8 mouse cellular contexts compared by ENCODE assay signal in genomic region chr11:84879007-84879771, GRCm38 (mm10). TPM values are rescaled to one million over a fixed set of nuclear protein-coding genes. Genes with fewer than 3 reads are reported as not detected.
DNase-seq lines count a peak whose midpoint lies in the region; ATAC-seq and TF ChIP-seq lines count a peak whose summit lies in the region.

No protein-coding gene starts in this region.

- H3K27me3 ChIP-seq in heart, postnatal 0 days (ENCODE audit: control insufficient read depth, insufficient read depth, low read length) = no peaks in the 10 kb centered on the region
- no peaks in the 10 kb centered on the region for H3K27me3 ChIP-seq in MEL (ENCODE audit: control insufficient read depth in 1 of 2, insufficient read depth in 2 of 2, low read length in 2 of 2)
- no peaks in the 10 kb centered on the region for H3K27me3 ChIP-seq in hindbrain, embryonic 10.5 days (ENCODE audit: insufficient read depth, poor library complexity, severe bottlenecking)
- H3K27me3 ChIP-seq in midbrain, embryonic 14.5 days (ENCODE audit: control insufficient read depth, insufficient read depth, low read length) = no peaks in the 10 kb centered on the region

- H3K27ac ChIP-seq in heart, postnatal 0 days (ENCODE audit: low read depth) = peak overlapping the region; percentile 94
- peak overlapping the region; percentile 92 for H3K27ac ChIP-seq in MEL (ENCODE audit: control insufficient read depth, low read depth, low read length)
- peak overlapping the region; percentile 97 for H3K27ac ChIP-seq in hindbrain, embryonic 10.5 days
- peak overlapping the region; percentile 88 for H3K27ac ChIP-seq in midbrain, embryonic 14.5 days (replicated peaks; ENCODE audit: low read depth, low read length)

- H3K4me3 ChIP-seq in heart, postnatal 0 days (ENCODE audit: low read depth, low read length) = peak overlapping the region; percentile 96
- H3K4me3 ChIP-seq in MEL (ENCODE audit: control insufficient read depth in 1 of 2, insufficient read depth in 1 of 2, low read depth in 2 of 2, low read length in 2 of 2) = peak overlapping the region; percentile 58 to 71
- peak overlapping the region; percentile 91 for H3K4me3 ChIP-seq in hindbrain, embryonic 10.5 days
- H3K4me3 ChIP-seq in midbrain, embryonic 14.5 days (replicated peaks; ENCODE audit: low read depth, low read length) = peak overlapping the region; percentile 92

- TF ChIP-seq CTCF in heart, postnatal 0 days (IDR thresholded peaks at IDR 0.05; ENCODE audit: low read depth) = no peak
- no peak for TF ChIP-seq CTCF in MEL (IDR thresholded peaks at IDR 0.05 in 2 of 3, conservative IDR thresholded peaks at IDR 0.05 in 1 of 3; ENCODE audit: control insufficient read depth in 1 of 3, insufficient read depth in 1 of 3, low read depth in 2 of 3, low read length in 3 of 3, poor library complexity in 1 of 3, severe bottlenecking in 1 of 3)

- DNase-seq in heart, postnatal 0 days (ENCODE audit: low spot score) = no peak
- no peak for DNase-seq in heart, postnatal 10 days
- no peak for DNase-seq in MEL (ENCODE audit: low read depth, low spot score)
- no peak for DNase-seq in hindbrain, embryonic 10.5 days (ENCODE audit: low spot score)
- no peak for DNase-seq in midbrain, embryonic 14.5 days
- no peak for DNase-seq in ovary, postnatal 10 days (ENCODE audit: low spot score)
- no peak for DNase-seq in spleen, postnatal 14 days (ENCODE audit: low spot score in 2 of 2)
- no peak for DNase-seq in spleen, adult 18-20 months

- H3K79me2 ChIP-seq in MEL (ENCODE audit: control insufficient read depth, insufficient read depth, low read length, poor library complexity) = peaks cover 19% of the 10 kb centered on the region

- 18% methylated on average over 7 of the region's 7 CpGs for WGBS in heart, postnatal 0 days
- WGBS in hindbrain, embryonic 10.5 days = 25% methylated on average over 7 of the region's 7 CpGs
- WGBS in midbrain, embryonic 14.5 days = 25% methylated on average over 7 of the region's 7 CpGs

- H3K9me3 ChIP-seq in heart, postnatal 0 days (replicated peaks; ENCODE audit: control insufficient read depth, low read length) = no peaks in the 10 kb centered on the region
- H3K9me3 ChIP-seq in MEL (replicated peaks; ENCODE audit: insufficient read depth, low read length) = no peaks in the 10 kb centered on the region
- no peaks in the 10 kb centered on the region for H3K9me3 ChIP-seq in hindbrain, embryonic 10.5 days
- H3K9me3 ChIP-seq in midbrain, embryonic 14.5 days (ENCODE audit: control insufficient read depth, low read length) = no peaks in the 10 kb centered on the region

- TF ChIP-seq RAD21 in MEL (IDR thresholded peaks at IDR 0.05; ENCODE audit: low read depth, low read length) = no peak

- H3K36me3 ChIP-seq in heart, postnatal 0 days (replicated peaks; ENCODE audit: control insufficient read depth, insufficient read depth, low read length) = peaks cover 14% of the 10 kb centered on the region; the same call in 1 of the 2 replicates
- H3K36me3 ChIP-seq in MEL (ENCODE audit: control insufficient read depth in 1 of 2, insufficient read depth in 2 of 2, low read length in 2 of 2) = peaks cover 0 to 7% of the 10 kb centered on the region in 2 experiments
- H3K36me3 ChIP-seq in hindbrain, embryonic 10.5 days = peaks cover 44% of the 10 kb centered on the region
- peaks cover 13% of the 10 kb centered on the region for H3K36me3 ChIP-seq in midbrain, embryonic 14.5 days (ENCODE audit: control insufficient read depth, insufficient read depth, low read length)

- H3K4me2 ChIP-seq in heart, postnatal 0 days (ENCODE audit: low read depth, low read length) = peak overlapping the region; percentile 100
- H3K4me2 ChIP-seq in midbrain, embryonic 14.5 days (ENCODE audit: low read length) = peak overlapping the region; percentile 92

- H3K9ac ChIP-seq in heart, postnatal 0 days (replicated peaks; ENCODE audit: low read depth, low read length) = peak overlapping the region; percentile 83
- peak overlapping the region; percentile 88 for H3K9ac ChIP-seq in MEL (ENCODE audit: control insufficient read depth, low read depth, low read length, poor library complexity, severe bottlenecking)
- peak overlapping the region; percentile 82 for H3K9ac ChIP-seq in midbrain, embryonic 14.5 days (replicated peaks; ENCODE audit: low read length)

- intact Hi-C loops in heart, postnatal 10 days (cut with DNase I) = loop anchor here (1.0 kb wide), 1 partner anchor 8 kb away; no protein-coding TSS in a partner anchor

- ATAC-seq in heart, postnatal 0 days (ENCODE audit: insufficient read depth, low read depth) = no peak
- 0 out of 2 replicates have a peak, but pooled peaks have one; percentile 1 for ATAC-seq in midbrain, embryonic 14.5 days (ENCODE audit: low FRiP score, low TSS enrichment)

- no peak for TF ChIP-seq POLR2A in MEL (IDR thresholded peaks at IDR 0.05; ENCODE audit: control insufficient read depth in 1 of 2, insufficient read depth in 1 of 2, low read depth in 1 of 2, low read length in 2 of 2, poor library complexity in 1 of 2)

- no peak for TF ChIP-seq EP300 in heart, postnatal 0 days (IDR thresholded peaks at IDR 0.05; ENCODE audit: low read depth)
- TF ChIP-seq EP300 in MEL (IDR thresholded peaks at IDR 0.05; ENCODE audit: low read depth in 1 of 2, low read length in 2 of 2) = no peak

- peaks cover 8% of the 10 kb centered on the region for H3K4me1 ChIP-seq in heart, postnatal 0 days (ENCODE audit: control insufficient read depth, insufficient read depth)
- H3K4me1 ChIP-seq in MEL (ENCODE audit: control insufficient read depth in 1 of 2, insufficient read depth in 2 of 2, low read length in 2 of 2) = peaks cover 0 to 16% of the 10 kb centered on the region in 2 experiments; a peak in 3 of 4 replicates
- peaks cover 27% of the 10 kb centered on the region for H3K4me1 ChIP-seq in hindbrain, embryonic 10.5 days (replicated peaks)
- H3K4me1 ChIP-seq in midbrain, embryonic 14.5 days (ENCODE audit: control insufficient read depth, insufficient read depth, low read length) = peaks cover 9% of the 10 kb centered on the region; the same call in 1 of the 2 replicates

TF ChIP-seq in MEL, 35 proteins besides CTCF, POLR2A, EP300 and RAD21 (continues in another document):
- TF ChIP-seq MAX (IDR thresholded peaks at IDR 0.05; ENCODE audit: low read length) (peak; percentile 35; the same call in 1 of the 2 replicates), TBP (IDR thresholded peaks at IDR 0.05; ENCODE audit: low read depth, low read length) (peak; percentile 93)

RNA-seq across cellular contexts. Expression of gene Myo19, which starts 0.8 kb away (rescaled TPM):
- total RNA-seq in heart, postnatal 0 days (2014; rRNA removed; ENCODE audit: low replicate concordance) = 2.1 and 12.6 TPM in 2 replicates
- polyA plus RNA-seq in heart, postnatal 0 days (2015; fragmentation: Nextera tagmentation; extraction: Ambion mirVana) = 2.6 and 3.0 TPM in 2 replicates
- total RNA-seq in heart, postnatal 10 days (2021) = 10 to 100 TPM; 10.5 to 10.9 TPM
- 11.5 and 14.9 TPM in 2 replicates for total RNA-seq in MEL (2012; rRNA removed)
- 10 to 100 TPM in 1 of 2 experiments, not detected in 1; 27.1 TPM for polyA plus RNA-seq in MEL (2012; ENCODE audit: insufficient read depth in 1 of 2, insufficient read length in 2 of 2, low read depth in 1 of 2, low replicate concordance in 2 of 2, missing spikeins in 1 of 2)
- polyA plus RNA-seq in hindbrain, embryonic 10.5 days (2016; fragmentation: Nextera tagmentation; extraction: Ambion mirVana) = 9.9 and 11.3 TPM in 2 replicates
- 5.4 and 6.2 TPM in 2 replicates for polyA plus RNA-seq in midbrain, embryonic 14.5 days (2014; fragmentation: Nextera tagmentation; extraction: Ambion mirVana)

RNA-seq across cellular contexts. Expression of gene Pigw, which starts 0.9 kb away (rescaled TPM):
- total RNA-seq in heart, postnatal 0 days (2014; rRNA removed; ENCODE audit: low replicate concordance) = 0.77 and 2.5 TPM in 2 replicates
- 1.6 and 2.1 TPM in 2 replicates for polyA plus RNA-seq in heart, postnatal 0 days (2015; fragmentation: Nextera tagmentation; extraction: Ambion mirVana)
- total RNA-seq in heart, postnatal 10 days (2021) = 1 to 10 TPM; 5.5 to 6.7 TPM
- 2.5 and 2.7 TPM in 2 replicates for total RNA-seq in MEL (2012; rRNA removed)
- 1 to 10 TPM in 1 of 2 experiments, not detected in 1; 3.5 TPM for polyA plus RNA-seq in MEL (2012; ENCODE audit: insufficient read depth in 1 of 2, insufficient read length in 2 of 2, low read depth in 1 of 2, low replicate concordance in 2 of 2, missing spikeins in 1 of 2)
- polyA plus RNA-seq in hindbrain, embryonic 10.5 days (2016; fragmentation: Nextera tagmentation; extraction: Ambion mirVana) = 2.6 and 2.7 TPM in 2 replicates
- 3.4 and 4.1 TPM in 2 replicates for polyA plus RNA-seq in midbrain, embryonic 14.5 days (2014; fragmentation: Nextera tagmentation; extraction: Ambion mirVana)

RNA-seq across cellular contexts. Expression of gene Ggnbp2, which starts 8.6 kb away (rescaled TPM):
- 31.2 and 35.0 TPM in 2 replicates for total RNA-seq in heart, postnatal 0 days (2014; rRNA removed; ENCODE audit: low replicate concordance)
- polyA plus RNA-seq in heart, postnatal 0 days (2015; fragmentation: Nextera tagmentation; extraction: Ambion mirVana) = 37.2 and 39.4 TPM in 2 replicates
- total RNA-seq in heart, postnatal 10 days (2021) = 10 to 100 TPM; 54.5 to 62.1 TPM
- 55.4 and 65.2 TPM in 2 replicates for total RNA-seq in MEL (2012; rRNA removed)
- polyA plus RNA-seq in MEL (2012; ENCODE audit: insufficient read depth in 1 of 2, insufficient read length in 2 of 2, low read depth in 1 of 2, low replicate concordance in 2 of 2, missing spikeins in 1 of 2) = 10 to 100 TPM; 83.0 to 89.6 TPM
- polyA plus RNA-seq in hindbrain, embryonic 10.5 days (2016; fragmentation: Nextera tagmentation; extraction: Ambion mirVana) = 53.4 and 56.5 TPM in 2 replicates
- 69.3 and 71.9 TPM in 2 replicates for polyA plus RNA-seq in midbrain, embryonic 14.5 days (2014; fragmentation: Nextera tagmentation; extraction: Ambion mirVana)

RNA-seq across cellular contexts. Expression of gene Znhit3, which starts 37.0 kb away (rescaled TPM):
- total RNA-seq in heart, postnatal 0 days (2014; rRNA removed; ENCODE audit: low replicate concordance) = 21.1 and 31.0 TPM in 2 replicates
- polyA plus RNA-seq in heart, postnatal 0 days (2015; fragmentation: Nextera tagmentation; extraction: Ambion mirVana) = 27.5 and 29.6 TPM in 2 replicates
- total RNA-seq in heart, postnatal 10 days (2021) = 1 to 10 TPM; 9.5 TPM
- total RNA-seq in MEL (2012; rRNA removed) = 67.7 and 76.1 TPM in 2 replicates
- polyA plus RNA-seq in MEL (2012; ENCODE audit: insufficient read depth in 1 of 2, insufficient read length in 2 of 2, low read depth in 1 of 2, low replicate concordance in 2 of 2, missing spikeins in 1 of 2) = 10 to 100 TPM in 1 of 2 experiments, not detected in 1; 49.6 TPM
- polyA plus RNA-seq in hindbrain, embryonic 10.5 days (2016; fragmentation: Nextera tagmentation; extraction: Ambion mirVana) = 87.0 and 93.5 TPM in 2 replicates
- 61.7 and 65.1 TPM in 2 replicates for polyA plus RNA-seq in midbrain, embryonic 14.5 days (2014; fragmentation: Nextera tagmentation; extraction: Ambion mirVana)

RNA-seq across cellular contexts. Expression of gene Dhrs11, which starts 50.4 kb away (rescaled TPM):
- 148 and 166 TPM in 2 replicates for total RNA-seq in heart, postnatal 0 days (2014; rRNA removed; ENCODE audit: low replicate concordance)
- 110 TPM in 2 replicates for polyA plus RNA-seq in heart, postnatal 0 days (2015; fragmentation: Nextera tagmentation; extraction: Ambion mirVana)
- total RNA-seq in heart, postnatal 10 days (2021) = 10 to 100 TPM; 89.9 to 97.0 TPM
- 29.4 and 36.6 TPM in 2 replicates for total RNA-seq in MEL (2012; rRNA removed)
- polyA plus RNA-seq in MEL (2012; ENCODE audit: insufficient read depth in 1 of 2, insufficient read length in 2 of 2, low read depth in 1 of 2, low replicate concordance in 2 of 2, missing spikeins in 1 of 2) = 10 to 100 TPM in 1 of 2 experiments, not detected in 1; 37.7 TPM
- polyA plus RNA-seq in hindbrain, embryonic 10.5 days (2016; fragmentation: Nextera tagmentation; extraction: Ambion mirVana) = 13.1 and 15.1 TPM in 2 replicates
- 5.8 and 6.7 TPM in 2 replicates for polyA plus RNA-seq in midbrain, embryonic 14.5 days (2014; fragmentation: Nextera tagmentation; extraction: Ambion mirVana)
